8 mouse cellular contexts compared by ENCODE assay signal in genomic region chrX:94542536-94542935, GRCm38 (mm10). TPM values are rescaled to one million over a fixed set of nuclear protein-coding genes. Genes with fewer than 3 reads are reported as not detected.
DNase-seq lines count a peak whose midpoint lies in the region; ATAC-seq and TF ChIP-seq lines count a peak whose summit lies in the region.

No protein-coding gene starts in this region.

- no peak for ATAC-seq in erythroblast, adult 5-6 weeks (replicated peaks; ENCODE audit: low FRiP score, poor library complexity, severe bottlenecking)
- ATAC-seq in embryonic facial prominence, embryonic 14.5 days (ENCODE audit: low read depth) = no peak
- 0 out of 2 replicates have a peak, but pooled peaks have one; percentile 0 for ATAC-seq in midbrain, postnatal 0 days (ENCODE audit: low FRiP score)

- H3K9me3 ChIP-seq in erythroblast, embryonic 14.5 days (ENCODE audit: control insufficient read depth, low read length) = peaks cover 12% of the 10 kb centered on the region
- no peaks in the 10 kb centered on the region for H3K9me3 ChIP-seq in CH12.LX (replicated peaks; ENCODE audit: low read length)
- H3K9me3 ChIP-seq in embryonic facial prominence, embryonic 14.5 days (ENCODE audit: control insufficient read depth, low read length) = no peaks in the 10 kb centered on the region
- no peaks in the 10 kb centered on the region for H3K9me3 ChIP-seq in midbrain, postnatal 0 days (ENCODE audit: low read length)

- H3K27me3 ChIP-seq in erythroblast, embryonic 14.5 days (ENCODE audit: control insufficient read depth) = peaks cover 45% of the 10 kb centered on the region
- no peaks in the 10 kb centered on the region for H3K27me3 ChIP-seq in CH12.LX (replicated peaks)
- H3K27me3 ChIP-seq in embryonic facial prominence, embryonic 14.5 days (replicated peaks; ENCODE audit: control insufficient read depth, insufficient read depth, low read length) = peaks cover 3% of the 10 kb centered on the region
- no peaks in the 10 kb centered on the region for H3K27me3 ChIP-seq in midbrain, postnatal 0 days (ENCODE audit: insufficient read depth, low read length)

- no peak for TF ChIP-seq RAD21 in CH12.LX (IDR thresholded peaks at IDR 0.05; ENCODE audit: low read depth, low read length)

- H3K79me2 ChIP-seq in CH12.LX (replicated peaks; ENCODE audit: control insufficient read depth, extremely low read depth, insufficient read depth, poor library complexity, severe bottlenecking) = peaks cover 3% of the 10 kb centered on the region

- H3K36me3 ChIP-seq in erythroblast, embryonic 14.5 days (ENCODE audit: control insufficient read depth) = peaks cover 5% of the 10 kb centered on the region; the same call in 1 of the 2 replicates
- H3K36me3 ChIP-seq in CH12.LX (replicated peaks in 1 of 2; ENCODE audit: control insufficient read depth in 1 of 2, insufficient read depth in 1 of 2, low read length in 1 of 2) = peaks cover 20 to 26% of the 10 kb centered on the region in 2 experiments
- H3K36me3 ChIP-seq in embryonic facial prominence, embryonic 14.5 days (ENCODE audit: control insufficient read depth, insufficient read depth, low read length) = peaks cover 28% of the 10 kb centered on the region
- H3K36me3 ChIP-seq in midbrain, postnatal 0 days (ENCODE audit: insufficient read depth, low read length) = 0 out of 2 replicates have a peak, but pooled peaks cover 12% of the 10 kb centered on the region

- no peak for TF ChIP-seq POLR2A in CH12.LX (IDR thresholded peaks at IDR 0.05; ENCODE audit: low read depth, low read length)

- peak overlapping the region; percentile 69 for H3K4me3 ChIP-seq in erythroblast, embryonic 14.5 days (replicated peaks)
- peak overlapping the region in 1 of 3 experiments; percentile 73 for H3K4me3 ChIP-seq in CH12.LX (replicated peaks in 1 of 3; ENCODE audit: low read depth in 2 of 3, low read length in 2 of 3, poor library complexity in 1 of 3)
- H3K4me3 ChIP-seq in embryonic facial prominence, embryonic 14.5 days (ENCODE audit: low read depth, low read length) = peak overlapping the region; percentile 60
- peak overlapping the region; percentile 59 for H3K4me3 ChIP-seq in midbrain, postnatal 0 days (ENCODE audit: low read depth, low read length)

- in situ Hi-C loops in CH12.LX (cut with MboI; ENCODE audit: low pct_ligation_motif_present, low pct_unique_long_range_greater_than_20kb, low sequenced_read_pairs) = loop anchor here (25.0 kb wide), 1 partner anchor 255 kb away; no protein-coding TSS in a partner anchor

- peaks cover 17% of the 10 kb centered on the region for H3K4me1 ChIP-seq in erythroblast, embryonic 14.5 days (ENCODE audit: control insufficient read depth)
- peaks cover 6 to 23% of the 10 kb centered on the region in 2 experiments; a peak in 3 of 4 replicates for H3K4me1 ChIP-seq in CH12.LX (ENCODE audit: control insufficient read depth in 1 of 2, insufficient read depth in 2 of 2)
- no peaks in the 10 kb centered on the region; the same call in 1 of the 2 replicates for H3K4me1 ChIP-seq in embryonic facial prominence, embryonic 14.5 days (ENCODE audit: control insufficient read depth, insufficient read depth, low read length)
- H3K4me1 ChIP-seq in midbrain, postnatal 0 days (ENCODE audit: insufficient read depth, low read length) = no peaks in the 10 kb centered on the region

- peak overlapping the region; percentile 94 for H3K4me2 ChIP-seq in CH12.LX (ENCODE audit: insufficient read depth, low read depth, poor library complexity, severe bottlenecking)
- peak overlapping the region; percentile 52 for H3K4me2 ChIP-seq in embryonic facial prominence, embryonic 14.5 days (ENCODE audit: low read depth, low read length)
- H3K4me2 ChIP-seq in midbrain, postnatal 0 days (ENCODE audit: low read depth, low read length, poor library complexity, severe bottlenecking) = peak overlapping the region; percentile 44

- peak overlapping the region; percentile 76; the same call in 1 of the 2 replicates for H3K9ac ChIP-seq in CH12.LX (ENCODE audit: insufficient read depth, low read depth)
- peak overlapping the region; percentile 62 for H3K9ac ChIP-seq in embryonic facial prominence, embryonic 14.5 days (ENCODE audit: low read depth, low read length)
- H3K9ac ChIP-seq in midbrain, postnatal 0 days (replicated peaks; ENCODE audit: low read length, poor library complexity, severe bottlenecking) = peak overlapping the region; percentile 39

- WGBS in embryonic facial prominence, embryonic 14.5 days = 27% methylated on average over 9 of the region's 9 CpGs
- WGBS in midbrain, postnatal 0 days = 26% methylated on average over 9 of the region's 9 CpGs

- TF ChIP-seq CTCF in CH12.LX (conservative IDR thresholded peaks at IDR 0.05 in 1 of 2, IDR thresholded peaks at IDR 0.05 in 1 of 2; ENCODE audit: low read depth in 2 of 2, low read length in 2 of 2) = no peak
- no peak for TF ChIP-seq CTCF in midbrain, postnatal 0 days (IDR thresholded peaks at IDR 0.05)

- DNase-seq in CH12.LX (ENCODE audit: extremely low read depth) = no peak
- peak; percentile 13 for DNase-seq in embryonic facial prominence, embryonic 14.5 days (ENCODE audit: low spot score)
- peak; percentile 20 for DNase-seq in kidney, adult 9 months
- DNase-seq in midbrain, postnatal 0 days (ENCODE audit: low spot score) = no peak
- DNase-seq in left cerebral cortex, adult 11 months (ENCODE audit: low spot score) = no peak
- DNase-seq in frontal cortex, postnatal 36 days (ENCODE audit: low spot score in 2 of 2) = no peak

- no peak overlapping the region for H3K27ac ChIP-seq in CH12.LX (ENCODE audit: insufficient read depth, low read depth)
- H3K27ac ChIP-seq in embryonic facial prominence, embryonic 14.5 days (replicated peaks; ENCODE audit: low read depth, low read length) = peak overlapping the region; percentile 92
- peak overlapping the region; percentile 90 for H3K27ac ChIP-seq in midbrain, postnatal 0 days (ENCODE audit: low read depth, low read length)

- dilution Hi-C loops in CH12.LX (cut with MboI; ENCODE audit: extremely low pct_ligation_motif_present, extremely low pct_unique_long_range_greater_than_20kb, low sequenced_read_pairs) = no loop called here

- TF ChIP-seq EP300 in CH12.LX (IDR thresholded peaks at IDR 0.05; ENCODE audit: low read length) = no peak

TF ChIP-seq in CH12.LX, 34 proteins besides CTCF, POLR2A, EP300 and RAD21:
- TF ChIP-seq ZKSCAN1 (IDR thresholded peaks at IDR 0.05; ENCODE audit: borderline replicate concordance, low read depth, low read length) (no peak), MAX (IDR thresholded peaks at IDR 0.05; ENCODE audit: low read length) (no peak), RCOR1 (conservative IDR thresholded peaks at IDR 0.05; ENCODE audit: low read depth, low read length) (no peak), CHD1 (IDR thresholded peaks at IDR 0.05; ENCODE audit: low read depth, low read length) (no peak), USF2 (conservative IDR thresholded peaks at IDR 0.05; ENCODE audit: low read depth, low read length) (no peak), MXI1 (IDR thresholded peaks at IDR 0.05; ENCODE audit: low read depth, low read length) (no peak), HCFC1 (IDR thresholded peaks at IDR 0.05; ENCODE audit: low read depth, low read length) (no peak), ELF1 (IDR thresholded peaks at IDR 0.05; ENCODE audit: low read depth, low read length) (no peak), CHD2 (IDR thresholded peaks at IDR 0.05; ENCODE audit: low read length) (no peak), ZMIZ1 (IDR thresholded peaks at IDR 0.05; ENCODE audit: low read depth, low read length) (no peak), E2F4 (IDR thresholded peaks at IDR 0.05; ENCODE audit: insufficient replicate concordance, low read depth, low read length) (no peak), SIN3A (IDR thresholded peaks at IDR 0.05; ENCODE audit: low read length) (no peak), MYC (IDR thresholded peaks at IDR 0.05; ENCODE audit: low read depth, low read length) (no peak), POLR2AphosphoS2 (IDR thresholded peaks at IDR 0.05; ENCODE audit: low read depth, low read length) (no peak), SMC3 (IDR thresholded peaks at IDR 0.05; ENCODE audit: low read depth, low read length) (no peak), NRF1 (IDR thresholded peaks at IDR 0.05; ENCODE audit: low read depth, low read length) (no peak)

RNA-seq across cellular contexts. Expression of gene Maged1, which starts 0.6 kb away (rescaled TPM):
- 0.32 and 0.38 TPM in 2 replicates for polyA plus RNA-seq in erythroblast, embryonic 14.5 days (2012)
- total RNA-seq in erythroblast, adult 5-6 weeks (2015; ENCODE audit: low replicate concordance) = 0.77 and 4.2 TPM in 2 replicates
- 0.34 and 3.1 TPM in 2 replicates for total RNA-seq in erythroblast, adult 5-6 weeks (2017; ENCODE audit: low replicate concordance)
- total RNA-seq in CH12.LX (2012; rRNA removed) (57.7 and 69.4 TPM in 2 replicates), CH12.LX (2014; rRNA removed) (81.6 and 90.6 TPM in 2 replicates)
- polyA plus RNA-seq in CH12.LX (2012; ENCODE audit: insufficient read length, low read depth) = 77.0 and 94.7 TPM in 2 replicates
- polyA plus RNA-seq in embryonic facial prominence, embryonic 14.5 days (2014; fragmentation: Nextera tagmentation; extraction: Ambion mirVana) = 759 and 868 TPM in 2 replicates
- total RNA-seq in midbrain, postnatal 0 days (2014; rRNA removed) = 1,123 and 1,242 TPM in 2 replicates
- 964 and 974 TPM in 2 replicates for polyA plus RNA-seq in midbrain, postnatal 0 days (2015; fragmentation: Nextera tagmentation; extraction: Ambion mirVana)

Comparison
In these comparisons a context has a peak if more than half of its experiments do, and no peak if none do; other contexts are left out.
1. DNase-seq: peak in embryonic facial prominence, embryonic 14.5 days (single experiment) and kidney, adult 9 months (single experiment); none in CH12.LX (single experiment), midbrain, postnatal 0 days (single experiment), left cerebral cortex, adult 11 months (single experiment) and frontal cortex, postnatal 36 days (0 of 2).
2. H3K4me2 ChIP-seq: peak in every context shown above with its lines; median percentile 94 in CH12.LX; 52 in embryonic facial prominence, embryonic 14.5 days; 44 in midbrain, postnatal 0 days.
3. RNA of gene Maged1, which starts 0.6 kb away (polyA plus RNA-seq): 964 to 974 TPM in midbrain, postnatal 0 days, 759 to 868 TPM in embryonic facial prominence, embryonic 14.5 days and 77.0 to 94.7 TPM in CH12.LX; 0.32 to 0.38 TPM in erythroblast, embryonic 14.5 days; every median in the first group is over 10 times any median in the second.
4. Peak in every context shown above with its lines, with median percentiles within 50 percentile points of each other: H3K9ac ChIP-seq.